Mouse (Mus musculus) liver, postnatal 0 days (tissue): Measurements from ENCODE around the gene Mta3. TPM values are rescaled to one million over a fixed set of nuclear protein-coding genes. Genes with fewer than 3 reads are reported as not detected.
"Not testable (repeated sequence)": the region's sequence is repeated elsewhere in the genome, so short reads cannot be mapped to it uniquely, and the experiment has no call there.

ENCODE experiments used
- ATAC-seq: fragments of 200-750 bp; cut with Nextera tagmentation; 2 replicates; pipeline ENCODE4 v1.8.0; 2017; ENCODE audit warnings: mild to moderate bottlenecking, moderate library complexity
- DNase-seq: peaks from one replicate; pipeline ENCODE4 v3.0.0-alpha.2; 2016
- H3K27ac ChIP-seq: fragments of 300-500 bp; sonication (generic); 2 replicates; pipeline ENCODE4 v1.5.1; 2014; ENCODE audit warnings: antibody characterized with exemption, moderate library complexity, mild to moderate bottlenecking, low read depth
- H3K27me3 ChIP-seq: fragments of 300-500 bp; sonication (generic); 2 replicates; pipeline ENCODE4 v1.6.1; 2014; ENCODE audit warnings: low read length, control low read depth, mixed read lengths; ENCODE audit not compliant: insufficient read depth
- H3K36me3 ChIP-seq: fragments of 300-500 bp; sonication (generic); replicated peaks from 2 replicates; pipeline ENCODE4 v1.6.1; 2014; ENCODE audit warnings: mild to moderate bottlenecking, control low read depth, low read length, moderate library complexity, mixed read lengths; ENCODE audit not compliant: insufficient read depth
- H3K4me1 ChIP-seq: fragments of 300-500 bp; sonication (generic); 2 replicates; pipeline ENCODE4 v1.6.1; 2014; ENCODE audit warnings: antibody characterized with exemption, mild to moderate bottlenecking, control low read depth; ENCODE audit not compliant: insufficient read depth
- H3K4me2 ChIP-seq: fragments of 300-500 bp; sonication (generic); 2 replicates; pipeline ENCODE4 v1.6.1; 2014; ENCODE audit warnings: low read depth, mild to moderate bottlenecking, low read length, moderate library complexity, mixed read lengths
- H3K4me3 ChIP-seq: fragments of 300-500 bp; sonication (generic); 2 replicates; pipeline ENCODE4 v1.5.1; 2014; ENCODE audit warnings: low read depth, low read length
- H3K9ac ChIP-seq: fragments of 300-500 bp; sonication (generic); replicated peaks from 2 replicates; pipeline ENCODE4 v1.6.1; 2014; ENCODE audit warnings: mild to moderate bottlenecking, moderate library complexity
- H3K9me3 ChIP-seq: fragments of 300-500 bp; sonication (generic); 2 replicates; pipeline ENCODE4 v1.6.1; 2016; ENCODE audit warnings: mild to moderate bottlenecking, control low read depth, low read length, mixed read lengths
- CTCF ChIP-seq: sonication (generic); IDR thresholded peaks from 2 replicates; pipeline ENCODE4 v1.5.1; 2016; ENCODE audit warnings: antibody characterized with exemption, low read depth
- EP300 ChIP-seq: IDR thresholded peaks from 2 replicates; pipeline ENCODE4 v1.6.1; 2016; ENCODE audit warnings: antibody characterized with exemption, low read depth, mild to moderate bottlenecking
- WGBS: fragments of 180-500 bp; shearing (Covaris S2); extraction: QIAGEN DNeasy Blood & Tissue Kit; methylation state at CpG from one replicate; pipeline ENCODE4 v1.1.7; 2014; ENCODE audit not compliant: insufficient replicate concordance; 5-methylcytosine and 5-hydroxymethylcytosine counted together
- polyA plus RNA-seq: library from polyadenylated mRNA; unstranded; fragments of >200 nt; fragmentation: Nextera tagmentation; extraction: Ambion mirVana; gene quantifications from 2 replicates; pipeline ENCODE4 v1.2.1, GENCODE M21; 2015

The Mta3 gene
- polyA plus RNA-seq, 1 experiment from 2014 or later, result 28.1 TPM

DNA sequence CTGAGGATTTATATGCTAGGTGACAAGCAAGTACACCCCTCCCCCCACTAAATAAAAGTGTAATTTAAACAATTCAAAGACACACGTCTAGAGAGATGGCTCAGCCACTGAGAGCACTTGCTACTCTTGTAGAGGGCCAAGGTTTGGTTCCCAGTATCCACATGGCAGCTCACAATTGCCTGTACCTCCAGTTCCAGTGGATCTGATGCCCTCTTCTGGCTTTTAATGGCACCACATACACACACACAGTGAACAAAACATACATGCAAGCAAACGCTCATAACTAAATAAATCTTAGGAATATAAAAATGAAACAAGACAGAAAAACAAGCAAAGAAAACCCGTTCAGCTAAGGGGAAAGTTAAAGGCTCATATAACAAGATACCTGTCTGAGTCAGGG is 147.9 kb downstream of the Mta3 start:
- Histone ChIP-seq H3K4me1 (peaks cover 12% of the 10 kb centered on the region), H3K9ac (no peak overlapping the region), H3K27ac (no peak overlapping the region), H3K4me3 (peak overlapping the region; percentile 22; the same call in 1 of the 2 replicates), H3K9me3 (no peaks in the 10 kb centered on the region), H3K4me2 (peak overlapping the region; percentile 50), H3K36me3 (no peaks in the 10 kb centered on the region), H3K27me3 (no peaks in the 10 kb centered on the region)
- TF ChIP-seq EP300 (no peak), CTCF (peak; percentile 42; the same call in 1 of the 2 replicates)
- ATAC-seq (peak; percentile 32), DNase-seq (no peak)
- WGBS, result 50% methylated on average over 3 of the region's 3 CpGs

DNA sequence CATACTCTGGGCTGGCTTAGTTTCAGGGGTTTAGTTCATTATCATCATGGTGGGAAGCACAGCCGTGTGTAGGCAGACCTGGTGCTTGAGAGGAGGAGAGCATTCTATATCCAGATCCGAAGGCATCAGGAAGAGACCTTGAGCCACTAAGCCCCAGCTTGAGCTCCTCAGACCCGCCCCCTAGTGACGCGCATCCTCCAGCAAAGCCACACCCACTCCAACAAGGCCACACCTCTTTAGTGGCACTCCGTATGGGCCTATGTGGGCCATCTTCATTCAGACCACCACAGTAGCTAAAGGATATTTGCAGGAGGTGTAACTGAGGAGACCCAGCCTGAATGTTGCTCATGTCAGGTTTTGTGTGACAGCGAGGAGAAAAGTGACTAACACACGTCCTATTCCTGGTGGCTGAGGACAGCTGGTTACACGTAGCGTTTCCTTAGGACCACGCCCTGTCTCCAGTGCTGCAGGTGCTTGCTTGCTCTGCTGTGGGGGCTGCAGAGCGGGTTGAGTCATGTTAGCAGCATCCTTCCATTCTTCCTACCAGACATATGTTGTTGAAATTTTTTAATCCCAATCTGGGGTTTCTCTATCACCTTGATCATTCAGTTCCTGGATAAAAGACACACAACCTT is 148.4 kb downstream of the Mta3 start:
- no peaks in the 10 kb centered on the region for H3K27me3 ChIP-seq
- peak overlapping the region; percentile 22; the same call in 1 of the 2 replicates for H3K4me3 ChIP-seq
- no peaks in the 10 kb centered on the region for H3K9me3 ChIP-seq
- H3K27ac ChIP-seq, result no peak overlapping the region
- WGBS, result 42% methylated on average over 12 of the region's 12 CpGs
- no peak overlapping the region for H3K9ac ChIP-seq
- ATAC-seq (peak; percentile 80), DNase-seq (peak; percentile 84)
- H3K4me1 ChIP-seq, result peaks cover 9% of the 10 kb centered on the region
- H3K4me2 ChIP-seq, result peak overlapping the region; percentile 50
- no peaks in the 10 kb centered on the region for H3K36me3 ChIP-seq
- TF ChIP-seq EP300, result no peak
- no peak for TF ChIP-seq CTCF

DNA sequence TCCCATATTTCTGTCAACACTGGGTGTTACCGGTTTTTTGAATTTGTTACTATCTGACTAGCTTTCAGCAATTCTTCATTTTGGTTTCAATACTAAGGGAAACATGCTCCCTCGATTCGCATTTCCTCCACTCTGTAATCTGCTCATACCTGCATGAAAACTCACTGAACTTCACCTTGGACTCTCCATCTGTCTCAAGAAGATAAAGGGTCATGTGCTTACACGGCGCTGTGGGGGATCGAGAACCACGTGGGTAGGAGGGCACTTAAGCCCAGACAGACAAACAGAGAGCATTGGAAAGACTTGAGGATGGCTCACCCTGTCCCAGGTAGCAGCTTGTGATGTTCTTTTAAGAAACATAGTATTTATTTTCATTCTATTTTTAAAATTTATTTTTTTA is 152.4 kb downstream of the Mta3 start:
- H3K4me2 ChIP-seq, result no peak overlapping the region
- peak; percentile 85 for TF ChIP-seq EP300
- no peak for TF ChIP-seq CTCF
- no peak for DNase-seq
- H3K36me3 ChIP-seq, result no peaks in the 10 kb centered on the region
- no peak overlapping the region; the same call in 1 of the 2 replicates for H3K27ac ChIP-seq
- no peak overlapping the region for H3K4me3 ChIP-seq
- H3K4me1 ChIP-seq, result peaks cover 14% of the 10 kb centered on the region
- H3K9ac ChIP-seq, result no peak overlapping the region
- peak; percentile 51 for ATAC-seq
- no peaks in the 10 kb centered on the region for H3K9me3 ChIP-seq
- 0 out of 2 replicates have a peak, but pooled peaks cover 2% of the 10 kb centered on the region for H3K27me3 ChIP-seq
- WGBS, result 50% methylated on average over 7 of the region's 7 CpGs

DNA sequence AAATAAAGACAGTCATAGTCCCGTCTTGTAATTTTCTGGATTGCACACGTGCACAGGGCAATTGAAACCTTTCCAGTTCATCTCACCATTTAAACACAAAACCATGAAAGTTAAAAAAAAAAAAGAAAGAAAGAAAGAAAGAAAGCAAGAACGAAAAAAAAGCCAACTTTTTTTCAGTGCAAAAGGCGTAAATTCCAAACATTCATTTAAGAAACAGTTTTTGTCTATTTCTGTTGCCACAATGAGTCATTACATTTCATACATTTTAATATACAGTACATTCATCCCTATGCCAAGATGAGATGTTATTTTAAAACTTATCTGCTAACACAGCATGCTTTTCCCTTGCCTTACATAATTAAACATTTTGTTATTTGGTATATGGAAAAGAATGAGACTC is 153.7 kb downstream of the Mta3 start:
- Histone ChIP-seq H3K4me3 (no peak overlapping the region), H3K27me3 (0 out of 2 replicates have a peak, but pooled peaks cover 3% of the 10 kb centered on the region), H3K4me1 (peaks cover 11% of the 10 kb centered on the region), H3K9ac (no peak overlapping the region), H3K27ac (no peak overlapping the region), H3K4me2 (no peak overlapping the region), H3K36me3 (no peaks in the 10 kb centered on the region), H3K9me3 (no peaks in the 10 kb centered on the region)
- DNase-seq (no peak), ATAC-seq (no peak)
- WGBS, result 84% methylated on average over 4 of the region's 4 CpGs
- TF ChIP-seq EP300 (no peak), CTCF (no peak)

DNA sequence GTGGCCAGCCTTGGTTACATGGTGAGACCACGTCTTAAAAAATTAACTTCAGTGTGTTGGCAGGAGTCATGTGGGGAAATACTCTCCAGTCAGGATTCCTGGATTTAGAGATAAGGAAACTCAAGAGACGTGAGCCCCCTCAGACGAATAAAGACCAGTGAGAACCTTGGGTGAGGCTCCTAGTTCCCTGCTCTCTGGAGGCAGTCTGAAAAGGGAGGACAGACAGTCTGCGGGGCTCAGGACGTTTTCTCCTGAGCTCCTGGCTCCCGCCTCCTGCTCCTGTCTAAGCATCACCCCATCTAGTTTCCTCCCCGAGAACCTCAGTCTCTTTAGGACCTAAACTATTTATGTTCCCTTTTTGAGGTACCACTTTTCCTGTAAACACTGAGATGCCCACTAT is 154.3 kb downstream of the Mta3 start:
- Histone ChIP-seq H3K4me3 (no peak overlapping the region), H3K4me1 (peaks cover 11% of the 10 kb centered on the region), H3K9ac (no peak overlapping the region), H3K9me3 (no peaks in the 10 kb centered on the region), H3K27me3 (0 out of 2 replicates have a peak, but pooled peaks cover 3% of the 10 kb centered on the region), H3K36me3 (no peaks in the 10 kb centered on the region), H3K4me2 (no peak overlapping the region), H3K27ac (no peak overlapping the region)
- ATAC-seq (no peak), DNase-seq (no peak)
- TF ChIP-seq CTCF, result no peak
- no peak for TF ChIP-seq EP300
- 66% methylated on average over 7 of the region's 7 CpGs for WGBS

DNA sequence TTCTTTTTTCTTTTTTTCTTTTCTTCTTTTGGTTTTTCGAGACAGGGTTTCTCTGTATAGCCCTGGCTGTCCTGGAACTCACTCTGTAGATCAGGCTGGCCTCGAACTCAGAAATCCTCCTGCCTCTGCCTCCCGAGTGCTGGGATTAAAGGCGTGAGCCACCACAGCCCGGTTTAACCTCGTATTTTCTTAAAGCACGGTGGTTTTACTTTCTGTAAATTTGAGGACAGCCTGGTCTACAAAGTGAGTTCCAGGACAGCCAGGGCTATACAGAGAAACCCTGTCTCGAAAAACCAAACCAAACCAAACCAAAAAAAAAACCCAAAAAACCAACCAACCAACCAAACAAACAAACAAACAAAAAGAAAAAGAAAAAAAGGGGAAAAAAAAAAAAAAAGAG is 155.0 kb downstream of the Mta3 start:
- not testable (repeated sequence) for H3K27me3 ChIP-seq, DNase-seq, ATAC-seq, H3K9me3 ChIP-seq, H3K36me3 ChIP-seq
- Histone ChIP-seq H3K4me2 (peak overlapping the region; percentile 78), H3K4me3 (peak overlapping the region; percentile 76), H3K9ac (peak overlapping the region; percentile 82; the same call in 1 of the 2 replicates), H3K4me1 (peaks cover 11% of the 10 kb centered on the region), H3K27ac (peak overlapping the region; percentile 85; the same call in 1 of the 2 replicates)
- WGBS, result 57% methylated on average over 8 of the region's 8 CpGs
